Mouse (Mus musculus) midbrain, embryonic 11.5 days (tissue): Measurements from ENCODE around the gene Dab1. TPM values are rescaled to one million over a fixed set of nuclear protein-coding genes. Genes with fewer than 3 reads are reported as not detected.

Experiments used
- ATAC-seq: fragments of 200-750 bp; cut with Nextera tagmentation; 2 replicates; pipeline ENCODE4 v1.8.0; 2017; ENCODE audit warnings: moderate TSS enrichment, moderate library complexity; ENCODE audit not compliant: low FRiP score
- DNase-seq: peaks from one replicate; pipeline ENCODE4 v3.0.0; 2015; ENCODE audit warnings: low spot score; ENCODE audit errors: missing footprints
- H3K27ac ChIP-seq: fragments of 300-500 bp; sonication (generic); 2 replicates; pipeline ENCODE4 v1.5.1; 2014; ENCODE audit warnings: low read depth, low read length
- H3K27me3 ChIP-seq: fragments of 300-500 bp; sonication (generic); 2 replicates; pipeline ENCODE4 v1.6.1; 2014; ENCODE audit warnings: mild to moderate bottlenecking, low read length, moderate library complexity, mixed read lengths; ENCODE audit not compliant: control insufficient read depth, insufficient read depth
- H3K36me3 ChIP-seq: fragments of 300-500 bp; sonication (generic); 2 replicates; pipeline ENCODE4 v1.6.1; 2014; ENCODE audit warnings: mild to moderate bottlenecking, low read length, moderate library complexity, mixed read lengths; ENCODE audit not compliant: control insufficient read depth, insufficient read depth
- H3K4me1 ChIP-seq: fragments of 300-500 bp; sonication (generic); 2 replicates; pipeline ENCODE4 v1.6.1; 2014; ENCODE audit warnings: low read length; ENCODE audit not compliant: control insufficient read depth, insufficient read depth
- H3K4me2 ChIP-seq: fragments of 300-500 bp; sonication (generic); 2 replicates; pipeline ENCODE4 v1.6.1; 2014; ENCODE audit warnings: mild to moderate bottlenecking, moderate library complexity
- H3K4me3 ChIP-seq: fragments of 300-500 bp; sonication (generic); 2 replicates; pipeline ENCODE4 v1.5.1; 2014; ENCODE audit warnings: low read depth, low read length
- H3K9ac ChIP-seq: fragments of 300-500 bp; sonication (generic); 2 replicates; pipeline ENCODE4 v1.6.1; 2014; ENCODE audit warnings: low read length
- H3K9me3 ChIP-seq: fragments of 300-500 bp; sonication (generic); 2 replicates; pipeline ENCODE4 v1.6.1; 2016; ENCODE audit warnings: low read length; ENCODE audit not compliant: control insufficient read depth
- WGBS: fragments of 180-500 bp; shearing (Covaris S2); extraction: QIAGEN DNeasy Blood & Tissue Kit; methylation state at CpG from one replicate; pipeline ENCODE4 v1.1.7; 2014; 5-methylcytosine and 5-hydroxymethylcytosine counted together
- polyA plus RNA-seq: library from polyadenylated mRNA; unstranded; fragments of >200 nt; fragmentation: Nextera tagmentation; extraction: Ambion mirVana; gene quantifications from 2 replicates; pipeline ENCODE4 v1.2.1, GENCODE M21; 2014

Dab1 gene
- polyA plus RNA-seq, 1 experiment from 2014 or later: 43.2 TPM

DNA sequence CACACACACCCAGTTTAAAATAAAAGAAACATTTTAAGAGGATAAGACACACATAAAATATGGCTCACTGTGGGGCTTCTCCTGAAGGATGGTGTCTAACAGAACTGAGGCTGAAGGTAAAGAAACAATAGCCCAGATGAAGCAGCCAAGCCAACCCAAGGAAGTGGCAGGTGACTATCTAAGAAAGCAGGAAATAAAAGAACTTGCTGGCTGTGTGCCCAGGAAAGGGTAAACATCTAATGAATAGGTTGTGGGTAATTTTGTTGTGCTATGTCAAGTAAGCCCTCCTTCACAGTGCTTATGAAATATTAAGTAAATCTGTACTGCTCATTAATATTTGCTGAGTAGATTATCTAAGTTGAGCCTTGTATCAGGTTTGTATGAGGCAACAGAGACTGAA lies 438.0 kb downstream of the Dab1 start:
- Histone ChIP-seq H3K4me3 (no peak overlapping the region), H3K9me3 (no peaks in the 10 kb centered on the region), H3K36me3 (no peaks in the 10 kb centered on the region), H3K27me3 (no peaks in the 10 kb centered on the region), H3K27ac (no peak overlapping the region), H3K4me1 (no peaks in the 10 kb centered on the region), H3K9ac (no peak overlapping the region), H3K4me2 (no peak overlapping the region)
- no peak for ATAC-seq
- no peak for DNase-seq

- no peak for ATAC-seq
- no peak for DNase-seq
- WGBS: 46% methylated on average over 4 of the region's 4 CpGs
- H3K9me3 ChIP-seq: no peaks in the 10 kb centered on the region
- H3K9ac ChIP-seq: no peak overlapping the region
- H3K4me2 ChIP-seq: no peak overlapping the region
- no peaks in the 10 kb centered on the region for H3K27me3 ChIP-seq
- H3K4me1 ChIP-seq: no peaks in the 10 kb centered on the region
- H3K4me3 ChIP-seq: no peak overlapping the region
- no peak overlapping the region for H3K27ac ChIP-seq
- no peaks in the 10 kb centered on the region for H3K36me3 ChIP-seq
Measured at GRCm38 (mm10) chr4:104059569-104059968, 440.4 kb downstream of the Dab1 start.

DNA sequence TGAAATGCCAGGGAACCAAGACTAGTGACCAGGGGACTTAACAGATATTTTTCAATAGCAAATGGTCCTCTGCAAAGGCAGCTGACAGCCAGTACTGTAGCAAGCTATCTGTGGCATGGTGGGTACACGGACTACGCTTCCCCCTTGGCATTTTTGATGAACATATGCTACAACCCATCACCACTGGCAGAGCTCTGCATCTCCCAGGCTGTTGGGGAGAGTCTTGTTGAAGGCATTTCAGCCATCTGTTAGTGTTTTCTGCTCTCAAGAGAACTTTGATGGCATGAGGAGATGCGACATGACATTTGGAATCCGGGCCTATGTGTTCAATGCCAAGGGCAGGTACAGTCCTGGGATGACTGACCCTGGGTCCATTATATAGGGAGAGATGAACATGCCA lies 443.2 kb downstream of the Dab1 start:
- DNase-seq (no peak), ATAC-seq (no peak)
- Histone ChIP-seq H3K27me3 (no peaks in the 10 kb centered on the region), H3K9ac (no peak overlapping the region), H3K9me3 (no peaks in the 10 kb centered on the region), H3K36me3 (no peaks in the 10 kb centered on the region), H3K4me3 (no peak overlapping the region), H3K4me2 (no peak overlapping the region), H3K4me1 (no peaks in the 10 kb centered on the region), H3K27ac (no peak overlapping the region)
- 91% methylated on average over 4 of the region's 4 CpGs for WGBS

DNA sequence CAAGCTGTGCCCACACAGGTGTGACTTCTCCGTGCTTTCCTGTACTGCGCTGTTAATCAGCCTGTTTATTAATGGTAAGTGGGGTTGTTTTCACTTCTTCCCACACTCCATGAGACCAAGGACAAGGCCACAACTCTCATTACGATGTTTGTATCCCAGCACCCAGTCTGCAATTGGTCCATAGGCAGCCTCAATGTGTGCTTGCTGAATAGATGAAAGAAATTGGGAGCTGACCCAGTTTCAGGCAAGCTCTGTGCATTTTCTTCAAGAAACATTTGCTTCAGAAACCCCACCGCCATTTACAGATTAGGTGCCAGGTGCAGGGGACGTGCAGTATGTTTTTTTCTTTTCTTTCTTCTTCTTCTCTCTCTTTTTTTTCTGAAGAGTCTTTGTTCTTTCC lies 447.7 kb downstream of the Dab1 start:
- ATAC-seq: no peak

DNA sequence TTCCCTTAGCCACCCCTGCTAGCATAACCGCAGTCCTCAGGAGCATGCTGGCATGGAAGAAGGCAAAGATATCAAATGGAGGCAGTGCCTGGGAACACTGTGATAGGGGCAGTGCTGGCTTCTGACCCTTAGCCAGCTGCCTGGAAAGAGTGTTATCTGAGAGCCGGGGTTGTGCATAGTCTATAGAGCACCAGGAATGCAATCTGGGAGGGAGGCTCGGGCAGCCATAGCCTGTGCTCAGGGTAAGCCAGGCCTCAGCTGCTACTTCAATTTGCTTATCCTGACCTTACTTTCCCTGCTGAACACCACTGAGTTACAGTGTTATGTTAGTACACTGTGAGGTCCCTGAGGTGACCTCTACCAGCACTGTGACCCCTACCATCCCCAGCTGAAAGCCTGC lies 448.6 kb downstream of the Dab1 start:
- WGBS: 40% methylated on average over 3 of the region's 3 CpGs
- Histone ChIP-seq H3K4me2 (no peak overlapping the region), H3K27me3 (no peaks in the 10 kb centered on the region), H3K27ac (no peak overlapping the region), H3K4me3 (no peak overlapping the region), H3K9ac (no peak overlapping the region), H3K4me1 (peaks cover 5% of the 10 kb centered on the region; the same call in 1 of the 2 replicates), H3K36me3 (no peaks in the 10 kb centered on the region), H3K9me3 (no peaks in the 10 kb centered on the region)
- ATAC-seq (no peak; the same call in 1 of the 2 replicates), DNase-seq (no peak)

More for the DNA sequence above, 447.7 kb downstream of the Dab1 start:
- Histone ChIP-seq H3K9ac (no peak overlapping the region), H3K27ac (no peak overlapping the region), H3K27me3 (no peaks in the 10 kb centered on the region), H3K4me1 (peaks cover 5% of the 10 kb centered on the region; the same call in 1 of the 2 replicates), H3K9me3 (no peaks in the 10 kb centered on the region), H3K4me3 (no peak overlapping the region), H3K4me2 (no peak overlapping the region), H3K36me3 (no peaks in the 10 kb centered on the region)
- no peak for DNase-seq
- 74% methylated on average over 5 of the region's 5 CpGs for WGBS

GRCm38 (mm10) chr4:104071296-104071695 lies 452.1 kb downstream of the Dab1 start:
- no peak for ATAC-seq
- DNase-seq: peak; percentile 87
- no peaks in the 10 kb centered on the region for H3K27me3 ChIP-seq
- no peak overlapping the region for H3K27ac ChIP-seq
- no peak overlapping the region for H3K4me3 ChIP-seq
- 54% methylated on average over 10 of the region's 10 CpGs for WGBS
- peaks cover 10% of the 10 kb centered on the region for H3K4me1 ChIP-seq
- H3K36me3 ChIP-seq: no peaks in the 10 kb centered on the region
- H3K9ac ChIP-seq: no peak overlapping the region
- H3K4me2 ChIP-seq: no peak overlapping the region
- H3K9me3 ChIP-seq: no peaks in the 10 kb centered on the region

- H3K27me3 ChIP-seq: no peaks in the 10 kb centered on the region
- no peaks in the 10 kb centered on the region for H3K36me3 ChIP-seq
- peak; percentile 85 for DNase-seq
- 31% methylated on average over 7 of the region's 7 CpGs for WGBS
- no peak overlapping the region for H3K27ac ChIP-seq
- H3K9ac ChIP-seq: no peak overlapping the region
- ATAC-seq: peak; percentile 77
- no peaks in the 10 kb centered on the region for H3K9me3 ChIP-seq
- H3K4me2 ChIP-seq: no peak overlapping the region
- H3K4me1 ChIP-seq: peaks cover 6% of the 10 kb centered on the region; the same call in 1 of the 2 replicates
- no peak overlapping the region for H3K4me3 ChIP-seq
Measured at GRCm38 (mm10) chr4:104073920-104074459, 454.8 kb downstream of the Dab1 start.

DNA sequence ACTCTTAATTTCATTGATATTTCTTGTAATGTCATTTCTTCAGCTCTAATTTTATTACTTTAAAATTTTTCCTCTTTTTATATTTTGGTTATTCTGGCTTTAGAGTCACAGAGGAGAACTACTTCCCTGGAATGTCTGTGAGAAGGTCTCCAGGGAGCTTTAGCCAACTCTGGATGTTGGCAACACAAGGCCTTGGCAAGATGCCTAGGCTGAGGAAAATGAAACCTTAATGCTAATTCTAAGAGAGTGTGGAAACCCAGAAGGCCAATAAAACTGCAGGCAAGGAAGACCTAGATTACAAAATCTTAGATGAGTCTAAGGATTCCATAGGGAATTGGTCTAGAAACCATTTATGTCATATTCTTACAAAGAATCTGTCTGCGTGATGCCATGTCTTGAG lies 458.6 kb downstream of the Dab1 start:
- DNase-seq (no peak), ATAC-seq (no peak)
- no peaks in the 10 kb centered on the region for H3K36me3 ChIP-seq
- H3K4me3 ChIP-seq: no peak overlapping the region
- no peak overlapping the region for H3K9ac ChIP-seq
- no peaks in the 10 kb centered on the region for H3K27me3 ChIP-seq
- no peak overlapping the region for H3K4me2 ChIP-seq
- 92% methylated on average over 1 of the region's 1 CpGs for WGBS
- H3K27ac ChIP-seq: no peak overlapping the region
- H3K9me3 ChIP-seq: no peaks in the 10 kb centered on the region
- peaks cover 6% of the 10 kb centered on the region; the same call in 1 of the 2 replicates for H3K4me1 ChIP-seq

- no peaks in the 10 kb centered on the region for H3K9me3 ChIP-seq
- no peaks in the 10 kb centered on the region for H3K4me1 ChIP-seq
- no peak overlapping the region for H3K4me2 ChIP-seq
- no peak overlapping the region for H3K9ac ChIP-seq
- DNase-seq (no peak), ATAC-seq (no peak)
- no peaks in the 10 kb centered on the region for H3K36me3 ChIP-seq
- WGBS: 70% methylated on average over 6 of the region's 6 CpGs
- H3K27me3 ChIP-seq: no peaks in the 10 kb centered on the region
- H3K27ac ChIP-seq: no peak overlapping the region
- no peak overlapping the region for H3K4me3 ChIP-seq
Measured at GRCm38 (mm10) chr4:104106299-104106698, 487.1 kb downstream of the Dab1 start.
